In genomic region chr19:24518384-24518783, GRCm38 (mm10) we compare ENCODE assay signal across 11 mouse cellular contexts.
"Had no signal": no experiment of that assay in that cellular context is flagged by ENCODE, and none has a peak within 500 bp of the region (broad histone marks: within the 10 kb centered on the region; RNA-seq: fewer than 3 reads in every experiment).

No protein-coding gene starts in this region.

- H3K27ac ChIP-seq: left cerebral cortex, adult 2 months; limb, embryonic 10.5 days; neural tube, embryonic 13.5 days had no signal

- H3K4me2 ChIP-seq: neural tube, embryonic 13.5 days had no signal

- H3K9ac ChIP-seq: neural tube, embryonic 13.5 days had no signal

- H3K27me3 ChIP-seq: neural tube, embryonic 13.5 days had no signal

- H3K4me1 ChIP-seq: neural tube, embryonic 13.5 days had no signal

- ATAC-seq: lung, postnatal 0 days had no signal

- H3K36me3 ChIP-seq: limb, embryonic 10.5 days; neural tube, embryonic 13.5 days had no signal

- H3K9me3 ChIP-seq: limb, embryonic 10.5 days; neural tube, embryonic 13.5 days had no signal

- H3K4me3 ChIP-seq: left cerebral cortex, adult 2 months; limb, embryonic 10.5 days; neural tube, embryonic 13.5 days had no signal

- DNase-seq: kidney, adult 8-10 months; kidney, postnatal 25 days; lung, adult 2 months; lung, postnatal 36 days; midbrain, embryonic 14.5 days; right cerebral cortex, postnatal 25 days; thymus, postnatal 36 days had no signal
